Mouse (Mus musculus): Measurements from ENCODE around the gene Pigt. TPM values are rescaled to one million over a fixed set of nuclear protein-coding genes. Genes with fewer than 3 reads are reported as not detected.

Pigt gene
- total and polyA plus RNA-seq, 2 experiments from 2014 or later = 116 to 134 TPM

- H3K9ac ChIP-seq (replicated peaks; ENCODE audit: low read length) = no peak overlapping the region
- H3K27me3 ChIP-seq (ENCODE audit: insufficient read depth, low read length) = no peaks in the 10 kb centered on the region
- no peak for TF ChIP-seq CTCF (IDR thresholded peaks at IDR 0.05; ENCODE audit: low read depth)
- no peaks in the 10 kb centered on the region for H3K9me3 ChIP-seq (ENCODE audit: low read length)
- no peak overlapping the region for H3K27ac ChIP-seq
- no peak overlapping the region for H3K4me2 ChIP-seq (ENCODE audit: low read depth, low read length)
- no peaks in the 10 kb centered on the region for H3K36me3 ChIP-seq (ENCODE audit: insufficient read depth, low read length)
- H3K4me3 ChIP-seq (ENCODE audit: low read length) = no peak overlapping the region
- DNase-seq (ENCODE audit: low spot score) (no peak), ATAC-seq (no peak)
- WGBS = 87% methylated on average over 7 of the region's 7 CpGs
- H3K4me1 ChIP-seq (ENCODE audit: insufficient read depth, low read length) = no peaks in the 10 kb centered on the region
These were observed 45.3 kb downstream of the Pigt start for GRCm38 (mm10) chr2:164542598-164542997.

- no peak overlapping the region for H3K9ac ChIP-seq (replicated peaks; ENCODE audit: low read length)
- 74% methylated on average over 2 of the region's 2 CpGs for WGBS
- H3K27ac ChIP-seq = no peak overlapping the region
- H3K27me3 ChIP-seq (ENCODE audit: insufficient read depth, low read length) = no peaks in the 10 kb centered on the region
- no peak for ATAC-seq
- no peak overlapping the region for H3K4me3 ChIP-seq (ENCODE audit: low read length)
- no peak for TF ChIP-seq CTCF (IDR thresholded peaks at IDR 0.05; ENCODE audit: low read depth)
- no peak overlapping the region for H3K4me2 ChIP-seq (ENCODE audit: low read depth, low read length)
- H3K9me3 ChIP-seq (ENCODE audit: low read length) = no peaks in the 10 kb centered on the region
- no peaks in the 10 kb centered on the region for H3K4me1 ChIP-seq (ENCODE audit: insufficient read depth, low read length)
- H3K36me3 ChIP-seq (ENCODE audit: insufficient read depth, low read length) = no peaks in the 10 kb centered on the region
- DNase-seq (ENCODE audit: low spot score) = no peak
These were observed 46.4 kb downstream of the Pigt start for GRCm38 (mm10) chr2:164543745-164544144.

GRCm38 (mm10) chr2:164544454-164545097 lies 47.3 kb downstream of the Pigt start:
- DNase-seq (ENCODE audit: low spot score) (no peak), ATAC-seq (no peak)
- Histone ChIP-seq H3K36me3 (ENCODE audit: insufficient read depth, low read length) (no peaks in the 10 kb centered on the region), H3K4me2 (ENCODE audit: low read depth, low read length) (no peak overlapping the region), H3K4me1 (ENCODE audit: insufficient read depth, low read length) (no peaks in the 10 kb centered on the region), H3K27ac (no peak overlapping the region), H3K9me3 (ENCODE audit: low read length) (no peaks in the 10 kb centered on the region), H3K9ac (replicated peaks; ENCODE audit: low read length) (no peak overlapping the region), H3K27me3 (ENCODE audit: insufficient read depth, low read length) (no peaks in the 10 kb centered on the region), H3K4me3 (ENCODE audit: low read length) (no peak overlapping the region)
- WGBS = 51% methylated on average over 5 of the region's 5 CpGs
- no peak for TF ChIP-seq CTCF (IDR thresholded peaks at IDR 0.05; ENCODE audit: low read depth)

GRCm38 (mm10) chr2:164549338-164549737 lies 52.0 kb downstream of the Pigt start:
- WGBS = 50% methylated on average over 4 of the region's 4 CpGs
- H3K36me3 ChIP-seq (ENCODE audit: insufficient read depth, low read length) = no peaks in the 10 kb centered on the region
- no peak overlapping the region for H3K27ac ChIP-seq
- no peak overlapping the region for H3K9ac ChIP-seq (replicated peaks; ENCODE audit: low read length)
- ATAC-seq (no peak), DNase-seq (ENCODE audit: low spot score) (no peak)
- no peak for TF ChIP-seq CTCF (IDR thresholded peaks at IDR 0.05; ENCODE audit: low read depth)
- no peak overlapping the region for H3K4me3 ChIP-seq (ENCODE audit: low read length)
- no peak overlapping the region for H3K4me2 ChIP-seq (ENCODE audit: low read depth, low read length)
- no peaks in the 10 kb centered on the region for H3K4me1 ChIP-seq (ENCODE audit: insufficient read depth, low read length)
- H3K27me3 ChIP-seq (ENCODE audit: insufficient read depth, low read length) = no peaks in the 10 kb centered on the region
- no peaks in the 10 kb centered on the region for H3K9me3 ChIP-seq (ENCODE audit: low read length)

- no peak for TF ChIP-seq CTCF (IDR thresholded peaks at IDR 0.05; ENCODE audit: low read depth)
- Histone ChIP-seq H3K4me1 (ENCODE audit: insufficient read depth, low read length) (no peaks in the 10 kb centered on the region), H3K4me2 (ENCODE audit: low read depth, low read length) (peak overlapping the region; percentile 27), H3K4me3 (ENCODE audit: low read length) (no peak overlapping the region), H3K36me3 (ENCODE audit: insufficient read depth, low read length) (no peaks in the 10 kb centered on the region), H3K9me3 (ENCODE audit: low read length) (no peaks in the 10 kb centered on the region), H3K27me3 (ENCODE audit: insufficient read depth, low read length) (no peaks in the 10 kb centered on the region), H3K9ac (replicated peaks; ENCODE audit: low read length) (no peak overlapping the region), H3K27ac (no peak overlapping the region)
- WGBS = 15% methylated on average over 10 of the region's 10 CpGs
- peak; percentile 12 for DNase-seq (ENCODE audit: low spot score)
- no peak for ATAC-seq
These were observed 52.9 kb downstream of the Pigt start for GRCm38 (mm10) chr2:164549963-164550894.

- DNase-seq (ENCODE audit: low spot score) (no peak), ATAC-seq (no peak)
- Histone ChIP-seq H3K4me1 (ENCODE audit: insufficient read depth, low read length) (no peaks in the 10 kb centered on the region), H3K27me3 (ENCODE audit: insufficient read depth, low read length) (no peaks in the 10 kb centered on the region), H3K9ac (replicated peaks; ENCODE audit: low read length) (no peak overlapping the region), H3K4me2 (ENCODE audit: low read depth, low read length) (no peak overlapping the region), H3K27ac (no peak overlapping the region), H3K36me3 (ENCODE audit: insufficient read depth, low read length) (no peaks in the 10 kb centered on the region), H3K4me3 (ENCODE audit: low read length) (no peak overlapping the region), H3K9me3 (ENCODE audit: low read length) (no peaks in the 10 kb centered on the region)
- TF ChIP-seq CTCF (IDR thresholded peaks at IDR 0.05; ENCODE audit: low read depth) = no peak
- 86% methylated on average over 2 of the region's 2 CpGs for WGBS
These were observed 53.6 kb downstream of the Pigt start for GRCm38 (mm10) chr2:164550895-164551269.

GRCm38 (mm10) chr2:164551502-164551901 lies 54.2 kb downstream of the Pigt start:
- no peaks in the 10 kb centered on the region for H3K36me3 ChIP-seq (ENCODE audit: insufficient read depth, low read length)
- H3K9me3 ChIP-seq (ENCODE audit: low read length) = no peaks in the 10 kb centered on the region
- H3K4me1 ChIP-seq (ENCODE audit: insufficient read depth, low read length) = no peaks in the 10 kb centered on the region
- ATAC-seq (no peak), DNase-seq (ENCODE audit: low spot score) (no peak)
- no peak overlapping the region for H3K27ac ChIP-seq
- no peaks in the 10 kb centered on the region for H3K27me3 ChIP-seq (ENCODE audit: insufficient read depth, low read length)
- no peak overlapping the region for H3K9ac ChIP-seq (replicated peaks; ENCODE audit: low read length)
- no peak for TF ChIP-seq CTCF (IDR thresholded peaks at IDR 0.05; ENCODE audit: low read depth)
- H3K4me2 ChIP-seq (ENCODE audit: low read depth, low read length) = no peak overlapping the region
- H3K4me3 ChIP-seq (ENCODE audit: low read length) = no peak overlapping the region
- 86% methylated on average over 9 of the region's 9 CpGs for WGBS

Other genes starting within 250 kb of the Pigt start
- not detected in 2 replicates for gene Svs3b, start 240.9 kb upstream of the Pigt start, total RNA-seq (2014; rRNA removed)
- gene Svs3b, start 240.9 kb upstream of the Pigt start, polyA plus RNA-seq (2015; fragmentation: Nextera tagmentation; extraction: Ambion mirVana) = not detected in 2 replicates
- gene Svs4, start 219.1 kb upstream of the Pigt start, total RNA-seq (2014; rRNA removed) = not detected in 2 replicates
- not detected in 2 replicates for gene Svs4, start 219.1 kb upstream of the Pigt start, polyA plus RNA-seq (2015; fragmentation: Nextera tagmentation; extraction: Ambion mirVana)
- not detected in 2 replicates for gene Svs3a, start 208.3 kb upstream of the Pigt start, total RNA-seq (2014; rRNA removed)
- not detected in 2 replicates for gene Svs3a, start 208.3 kb upstream of the Pigt start, polyA plus RNA-seq (2015; fragmentation: Nextera tagmentation; extraction: Ambion mirVana)
- not detected in 2 replicates for gene Svs6, start 180.8 kb upstream of the Pigt start, total RNA-seq (2014; rRNA removed)
- not detected in 2 replicates for gene Svs6, start 180.8 kb upstream of the Pigt start, polyA plus RNA-seq (2015; fragmentation: Nextera tagmentation; extraction: Ambion mirVana)
- not detected in 2 replicates for gene Svs5, start 164.8 kb upstream of the Pigt start, total RNA-seq (2014; rRNA removed)
- not detected in 2 replicates for gene Svs5, start 164.8 kb upstream of the Pigt start, polyA plus RNA-seq (2015; fragmentation: Nextera tagmentation; extraction: Ambion mirVana)
- gene Slpi, start 108.4 kb upstream of the Pigt start, total RNA-seq (2014; rRNA removed) = 4.3 TPM in 1 of 2 replicates, not detected in the other
- 0.40 and 0.82 TPM in 2 replicates for gene Slpi, start 108.4 kb upstream of the Pigt start, polyA plus RNA-seq (2015; fragmentation: Nextera tagmentation; extraction: Ambion mirVana)
- 0.22 TPM in 1 of 2 replicates, not detected in the other for gene Rbpjl, start 94.4 kb upstream of the Pigt start, total RNA-seq (2014; rRNA removed)
- gene Rbpjl, start 94.4 kb upstream of the Pigt start, polyA plus RNA-seq (2015; fragmentation: Nextera tagmentation; extraction: Ambion mirVana) = 0.14 and 0.21 TPM in 2 replicates
- gene Matn4, start 92.4 kb upstream of the Pigt start, total RNA-seq (2014; rRNA removed) = 4.9 and 8.2 TPM in 2 replicates
- 4.7 and 5.0 TPM in 2 replicates for gene Matn4, start 92.4 kb upstream of the Pigt start, polyA plus RNA-seq (2015; fragmentation: Nextera tagmentation; extraction: Ambion mirVana)
- 31.1 and 34.1 TPM in 2 replicates for gene Sdc4, start 53.6 kb upstream of the Pigt start, total RNA-seq (2014; rRNA removed)
- gene Sdc4, start 53.6 kb upstream of the Pigt start, polyA plus RNA-seq (2015; fragmentation: Nextera tagmentation; extraction: Ambion mirVana) = 36.7 and 39.5 TPM in 2 replicates
- 165 and 315 TPM in 2 replicates for gene Sys1, start 40.6 kb upstream of the Pigt start, total RNA-seq (2014; rRNA removed)
- gene Sys1, start 40.6 kb upstream of the Pigt start, polyA plus RNA-seq (2015; fragmentation: Nextera tagmentation; extraction: Ambion mirVana) = 108 and 113 TPM in 2 replicates
- 34.4 and 36.9 TPM in 2 replicates for gene Gm20458, start 36.6 kb upstream of the Pigt start, total RNA-seq (2014; rRNA removed)
- gene Gm20458, start 36.6 kb upstream of the Pigt start, polyA plus RNA-seq (2015; fragmentation: Nextera tagmentation; extraction: Ambion mirVana) = 9.6 and 10.8 TPM in 2 replicates
- not detected in 2 replicates for gene Trp53tg5, start 23.8 kb upstream of the Pigt start, total RNA-seq (2014; rRNA removed)
- gene Trp53tg5, start 23.8 kb upstream of the Pigt start, polyA plus RNA-seq (2015; fragmentation: Nextera tagmentation; extraction: Ambion mirVana) = not detected in 2 replicates
- 29.5 and 30.9 TPM in 2 replicates for gene Dbndd2, start 11.4 kb upstream of the Pigt start, total RNA-seq (2014; rRNA removed)
- gene Dbndd2, start 11.4 kb upstream of the Pigt start, polyA plus RNA-seq (2015; fragmentation: Nextera tagmentation; extraction: Ambion mirVana) = 37.2 and 38.0 TPM in 2 replicates
- gene Wfdc2, start 64.9 kb downstream of the Pigt start, total RNA-seq (2014; rRNA removed) = 1.5 and 2.7 TPM in 2 replicates
- gene Wfdc2, start 64.9 kb downstream of the Pigt start, polyA plus RNA-seq (2015; fragmentation: Nextera tagmentation; extraction: Ambion mirVana) = 3.1 and 4.5 TPM in 2 replicates
- not detected in 2 replicates for gene Spint3, start 75.9 kb downstream of the Pigt start, total RNA-seq (2014; rRNA removed)
- not detected in 2 replicates for gene Spint3, start 75.9 kb downstream of the Pigt start, polyA plus RNA-seq (2015; fragmentation: Nextera tagmentation; extraction: Ambion mirVana)
- 0.31 TPM in 1 of 2 replicates, not detected in the other for gene Wfdc6a, start 87.9 kb downstream of the Pigt start, total RNA-seq (2014; rRNA removed)
- gene Wfdc6a, start 87.9 kb downstream of the Pigt start, polyA plus RNA-seq (2015; fragmentation: Nextera tagmentation; extraction: Ambion mirVana) = 0.19 and 0.77 TPM in 2 replicates
- gene Eppin, start 96.1 kb downstream of the Pigt start, total RNA-seq (2014; rRNA removed) = not detected in 2 replicates
- not detected in 2 replicates for gene Eppin, start 96.1 kb downstream of the Pigt start, polyA plus RNA-seq (2015; fragmentation: Nextera tagmentation; extraction: Ambion mirVana)
- not detected in 2 replicates for gene Wfdc6b, start 116.0 kb downstream of the Pigt start, total RNA-seq (2014; rRNA removed)
- not detected in 2 replicates for gene Wfdc6b, start 116.0 kb downstream of the Pigt start, polyA plus RNA-seq (2015; fragmentation: Nextera tagmentation; extraction: Ambion mirVana)
- not detected in 2 replicates for gene Wfdc8, start 116.1 kb downstream of the Pigt start, total RNA-seq (2014; rRNA removed)
- gene Wfdc8, start 116.1 kb downstream of the Pigt start, polyA plus RNA-seq (2015; fragmentation: Nextera tagmentation; extraction: Ambion mirVana) = not detected in 2 replicates
- not detected in 2 replicates for gene Wfdc16, start 141.3 kb downstream of the Pigt start, total RNA-seq (2014; rRNA removed)
- not detected in 2 replicates for gene Wfdc16, start 141.3 kb downstream of the Pigt start, polyA plus RNA-seq (2015; fragmentation: Nextera tagmentation; extraction: Ambion mirVana)
- gene Wfdc10, start 158.5 kb downstream of the Pigt start, total RNA-seq (2014; rRNA removed) = not detected in 2 replicates
- 0.60 TPM in 1 of 2 replicates, not detected in the other for gene Wfdc10, start 158.5 kb downstream of the Pigt start, polyA plus RNA-seq (2015; fragmentation: Nextera tagmentation; extraction: Ambion mirVana)
- not detected in 2 replicates for gene Wfdc9, start 159.1 kb downstream of the Pigt start, total RNA-seq (2014; rRNA removed)
- not detected in 2 replicates for gene Wfdc9, start 159.1 kb downstream of the Pigt start, polyA plus RNA-seq (2015; fragmentation: Nextera tagmentation; extraction: Ambion mirVana)
- not detected in 2 replicates for gene Wfdc11, start 176.6 kb downstream of the Pigt start, total RNA-seq (2014; rRNA removed)
- gene Wfdc11, start 176.6 kb downstream of the Pigt start, polyA plus RNA-seq (2015; fragmentation: Nextera tagmentation; extraction: Ambion mirVana) = not detected in 2 replicates
- not detected in 2 replicates for gene Wfdc13, start 187.6 kb downstream of the Pigt start, total RNA-seq (2014; rRNA removed)
- gene Wfdc13, start 187.6 kb downstream of the Pigt start, polyA plus RNA-seq (2015; fragmentation: Nextera tagmentation; extraction: Ambion mirVana) = not detected in 2 replicates
- not detected in 2 replicates for gene Spint4, start 201.0 kb downstream of the Pigt start, total RNA-seq (2014; rRNA removed)
- not detected in 2 replicates for gene Spint4, start 201.0 kb downstream of the Pigt start, polyA plus RNA-seq (2015; fragmentation: Nextera tagmentation; extraction: Ambion mirVana)
- not detected in 2 replicates for gene Spint5, start 217.8 kb downstream of the Pigt start, total RNA-seq (2014; rRNA removed)
- gene Spint5, start 217.8 kb downstream of the Pigt start, polyA plus RNA-seq (2015; fragmentation: Nextera tagmentation; extraction: Ambion mirVana) = not detected in 2 replicates
- gene Wfdc3, start 248.4 kb downstream of the Pigt start, total RNA-seq (2014; rRNA removed) = 1.3 TPM in 2 replicates
- 0.73 and 0.76 TPM in 2 replicates for gene Wfdc3, start 248.4 kb downstream of the Pigt start, polyA plus RNA-seq (2015; fragmentation: Nextera tagmentation; extraction: Ambion mirVana)
- 17.1 and 24.9 TPM in 2 replicates for gene Dnttip1, start 248.5 kb downstream of the Pigt start, total RNA-seq (2014; rRNA removed)
- 53.9 and 56.1 TPM in 2 replicates for gene Dnttip1, start 248.5 kb downstream of the Pigt start, polyA plus RNA-seq (2015; fragmentation: Nextera tagmentation; extraction: Ambion mirVana)